7 mouse cellular contexts compared by ENCODE assay signal in genomic region chr9:65398279-65398678, GRCm38 (mm10). TPM values are rescaled to one million over a fixed set of nuclear protein-coding genes. Genes with fewer than 3 reads are reported as not detected.
A peak's percentile ranks its signal among the peaks of the same experiment; 100 is the strongest.
DNase-seq lines count a peak whose midpoint lies in the region; ATAC-seq lines count a peak whose summit lies in the region.

TSS of gene Rasl12 (plus strand) at chr9:65398506.

- H3K27ac ChIP-seq in embryonic facial prominence, embryonic 10.5 days (replicated peaks): peak within 1 kb of the TSS; percentile 85
- H3K27ac ChIP-seq in intestine, embryonic 16.5 days (ENCODE audit: low read length): no peak within 1 kb of the TSS
- H3K27ac ChIP-seq in limb, embryonic 12.5 days: no peak within 1 kb of the TSS
- no peak within 1 kb of the TSS for H3K27ac ChIP-seq in midbrain, embryonic 12.5 days (replicated peaks)

- peaks cover 37% of the 10 kb centered on the region for H3K27me3 ChIP-seq in embryonic facial prominence, embryonic 10.5 days (replicated peaks; ENCODE audit: low read depth, poor library complexity, severe bottlenecking)
- H3K27me3 ChIP-seq in intestine, embryonic 16.5 days (replicated peaks; ENCODE audit: control insufficient read depth, insufficient read depth, low read length): peaks cover 20% of the 10 kb centered on the region
- peaks cover 5% of the 10 kb centered on the region for H3K27me3 ChIP-seq in limb, embryonic 12.5 days
- peaks cover 11% of the 10 kb centered on the region for H3K27me3 ChIP-seq in midbrain, embryonic 12.5 days

- no peaks in the 10 kb centered on the region for H3K36me3 ChIP-seq in embryonic facial prominence, embryonic 10.5 days (replicated peaks)
- no peaks in the 10 kb centered on the region for H3K36me3 ChIP-seq in intestine, embryonic 16.5 days (ENCODE audit: control insufficient read depth, insufficient read depth, low read length)
- no peaks in the 10 kb centered on the region for H3K36me3 ChIP-seq in limb, embryonic 12.5 days
- H3K36me3 ChIP-seq in midbrain, embryonic 12.5 days: no peaks in the 10 kb centered on the region

- H3K9ac ChIP-seq in intestine, embryonic 16.5 days (ENCODE audit: low read depth, low read length): peak within 1 kb of the TSS; percentile 69
- peak within 1 kb of the TSS; percentile 71 for H3K9ac ChIP-seq in limb, embryonic 12.5 days (replicated peaks)
- H3K9ac ChIP-seq in midbrain, embryonic 12.5 days (replicated peaks): peak within 1 kb of the TSS; percentile 62

- H3K4me1 ChIP-seq in embryonic facial prominence, embryonic 10.5 days: peaks cover 15% of the 10 kb centered on the region
- H3K4me1 ChIP-seq in intestine, embryonic 16.5 days (ENCODE audit: control insufficient read depth, insufficient read depth, low read length): peaks cover 17% of the 10 kb centered on the region
- H3K4me1 ChIP-seq in limb, embryonic 12.5 days (replicated peaks): peaks cover 11% of the 10 kb centered on the region; the same call in 1 of the 2 replicates
- H3K4me1 ChIP-seq in midbrain, embryonic 12.5 days: peaks cover 9% of the 10 kb centered on the region

- peak; percentile 26 to 46 for DNase-seq in adrenal gland, postnatal 4 days (ENCODE audit: low spot score in 2 of 2)
- peak; percentile 89 for DNase-seq in embryonic facial prominence, embryonic 10.5 days (ENCODE audit: low spot score)
- peak; percentile 18 to 41 for DNase-seq in spleen, adult 18-20 months

- no peaks in the 10 kb centered on the region for H3K9me3 ChIP-seq in embryonic facial prominence, embryonic 10.5 days
- H3K9me3 ChIP-seq in intestine, embryonic 16.5 days (ENCODE audit: control insufficient read depth, low read length): no peaks in the 10 kb centered on the region
- no peaks in the 10 kb centered on the region for H3K9me3 ChIP-seq in limb, embryonic 12.5 days
- H3K9me3 ChIP-seq in midbrain, embryonic 12.5 days: no peaks in the 10 kb centered on the region

- peak within 1 kb of the TSS; percentile 75 for H3K4me3 ChIP-seq in embryonic facial prominence, embryonic 10.5 days
- H3K4me3 ChIP-seq in intestine, embryonic 16.5 days (ENCODE audit: low read length): peak within 1 kb of the TSS; percentile 58
- H3K4me3 ChIP-seq in limb, embryonic 12.5 days (replicated peaks): peak within 1 kb of the TSS; percentile 64
- peak within 1 kb of the TSS; percentile 52 for H3K4me3 ChIP-seq in midbrain, embryonic 12.5 days

- WGBS in embryonic facial prominence, embryonic 10.5 days: under 1% methylated on average over 24 of the region's 24 CpGs
- WGBS in intestine, embryonic 16.5 days: under 1% methylated on average over 24 of the region's 24 CpGs
- WGBS in limb, embryonic 12.5 days: under 1% methylated on average over 24 of the region's 24 CpGs
- WGBS in midbrain, embryonic 12.5 days: under 1% methylated on average over 24 of the region's 24 CpGs

- peak; percentile 96 for ATAC-seq in granulocyte monocyte progenitor cell, adult 5-6 weeks (replicated peaks; ENCODE audit: poor library complexity, severe bottlenecking)
- peak; percentile 67 for ATAC-seq in intestine, embryonic 16.5 days
- peak; percentile 87 for ATAC-seq in limb, embryonic 12.5 days (ENCODE audit: insufficient number of reproducible peaks, insufficient read depth, low FRiP score, low TSS enrichment, low read depth)
- ATAC-seq in midbrain, embryonic 12.5 days (ENCODE audit: low FRiP score, low read depth): peak; percentile 70; the same call in 1 of the 2 replicates

- H3K4me2 ChIP-seq in intestine, embryonic 16.5 days (ENCODE audit: low read depth, low read length): peak within 1 kb of the TSS; percentile 90
- peak within 1 kb of the TSS; percentile 81 for H3K4me2 ChIP-seq in limb, embryonic 12.5 days
- H3K4me2 ChIP-seq in midbrain, embryonic 12.5 days (replicated peaks): peak within 1 kb of the TSS; percentile 75

RNA-seq across cellular contexts. Expression of gene Rasl12, which starts in this region (rescaled TPM):
- total RNA-seq in adrenal gland, postnatal 4 days (2021): 10 to 100 TPM; 12.3 to 13.7 TPM
- 7.6 and 8.3 TPM in 2 replicates for polyA plus RNA-seq in embryonic facial prominence, embryonic 10.5 days (2016; fragmentation: Nextera tagmentation; extraction: Ambion mirVana)
- total RNA-seq in granulocyte monocyte progenitor cell, adult 5-6 weeks (2014; fragmentation: Nextera tagmentation): 0.21 TPM in 1 of 2 replicates, not detected in the other
- not detected in 2 replicates for total RNA-seq in granulocyte monocyte progenitor cell, adult 5-6 weeks (2017)
- 5.0 and 5.5 TPM in 2 replicates for polyA plus RNA-seq in intestine, embryonic 16.5 days (2015; fragmentation: Nextera tagmentation; extraction: Ambion mirVana)
- 9.4 and 10.4 TPM in 2 replicates for polyA plus RNA-seq in limb, embryonic 12.5 days (2016; fragmentation: Nextera tagmentation; extraction: Ambion mirVana)
- polyA plus RNA-seq in midbrain, embryonic 12.5 days (2016; fragmentation: Nextera tagmentation; extraction: Ambion mirVana): 6.5 TPM in 2 replicates

Comparison
In these comparisons a context has a peak if more than half of its experiments do, and no peak if none do; other contexts are left out.
1. RNA of gene Rasl12 (total RNA-seq): 12.3 to 13.7 TPM in adrenal gland, postnatal 4 days; 0.21 TPM in granulocyte monocyte progenitor cell, adult 5-6 weeks; every median in the first group is over 10 times any median in the second.
2. Peak in ATAC-seq in granulocyte monocyte progenitor cell, adult 5-6 weeks; RNA of the gene not detected or under 1 TPM.
3. DNase-seq: peak in every context shown above with its lines; median percentile 89 in embryonic facial prominence, embryonic 10.5 days; 36 in adrenal gland, postnatal 4 days; 30 in spleen, adult 18-20 months.
4. Peak in every context shown above with its lines, with median percentiles within 50 percentile points of each other: H3K4me3 ChIP-seq, ATAC-seq, H3K4me2 ChIP-seq and H3K9ac ChIP-seq.